Mouse (Mus musculus): ENCODE data around the gene Sectm1b. TPM values are rescaled to one million over a fixed set of nuclear protein-coding genes. Genes with fewer than 3 reads are reported as not detected.
A peak's percentile ranks its signal among the peaks of the same experiment; 100 is the strongest.
"Not testable (repeated sequence)": the region's sequence is repeated elsewhere in the genome, so short reads cannot be mapped to it uniquely, and the experiment has no call there.

Gene Sectm1b
- polyA plus RNA-seq, 1 experiment from 2014 or later: not detected

DNA sequence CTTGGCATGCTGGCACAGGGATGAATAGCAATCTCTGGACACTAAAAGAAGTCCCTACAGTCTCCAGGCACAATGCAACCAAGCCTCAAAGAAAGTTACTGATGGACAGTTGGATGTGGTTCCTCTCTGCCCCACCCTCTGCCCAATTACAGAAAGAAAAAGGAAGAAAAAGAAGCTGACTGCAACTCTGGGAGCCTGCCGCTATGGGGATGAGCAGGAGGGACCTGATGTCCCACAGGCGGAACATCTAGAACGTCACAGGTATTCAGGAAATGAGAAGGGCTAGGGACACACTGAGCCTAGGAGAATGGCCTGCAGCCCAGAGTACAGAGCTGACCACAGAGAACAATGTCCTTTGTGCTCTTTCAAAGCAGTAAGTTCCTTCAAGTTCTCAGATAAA lies 18.9 kb upstream of the Sectm1b start:
- ATAC-seq (no peak), DNase-seq (ENCODE audit: low spot score) (no peak)
- 88% methylated on average over 3 of the region's 3 CpGs for WGBS
- H3K9ac ChIP-seq (ENCODE audit: low read length): no peak overlapping the region
- no peaks in the 10 kb centered on the region for H3K4me1 ChIP-seq (ENCODE audit: control insufficient read depth, insufficient read depth, low read length)
- H3K36me3 ChIP-seq (ENCODE audit: control insufficient read depth, insufficient read depth, low read length): no peaks in the 10 kb centered on the region
- H3K4me3 ChIP-seq (ENCODE audit: low read depth, low read length): no peak overlapping the region
- no peak overlapping the region for H3K4me2 ChIP-seq (ENCODE audit: low read length)
- H3K9me3 ChIP-seq (replicated peaks; ENCODE audit: control insufficient read depth, low read length): no peaks in the 10 kb centered on the region
- no peak overlapping the region for H3K27ac ChIP-seq (ENCODE audit: low read depth, low read length)
- no peaks in the 10 kb centered on the region for H3K27me3 ChIP-seq (replicated peaks; ENCODE audit: control insufficient read depth, insufficient read depth, low read length)

DNA sequence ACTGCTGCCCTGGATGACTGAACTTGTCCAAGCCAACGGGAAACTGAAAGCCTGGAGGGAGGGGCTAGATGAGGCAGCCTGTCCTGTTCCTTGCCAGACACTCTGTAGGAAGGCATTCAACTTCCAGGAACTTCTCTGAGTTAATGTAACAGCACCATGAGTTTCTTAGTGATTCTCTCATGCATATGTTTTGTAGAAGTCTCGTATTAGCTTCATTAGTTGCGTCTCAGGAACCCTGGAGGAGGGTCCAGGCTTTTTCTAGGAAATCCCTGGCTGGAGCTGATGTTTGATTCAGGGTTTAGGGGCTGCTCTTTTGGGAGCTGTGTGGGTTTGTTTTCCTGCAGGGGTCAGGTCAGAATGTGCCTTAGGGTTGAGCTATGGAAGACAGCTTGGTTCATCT lies 17.8 kb upstream of the Sectm1b start, which contains the start of gene Sectm1a:
Gene Sectm1a, minus strand, starts transcription at position 101 of the 400 bp plus-strand sequence.
- DNase-seq (ENCODE audit: low spot score): no peak
- H3K4me3 ChIP-seq (ENCODE audit: low read depth, low read length): no peak within 1 kb of the TSS
- H3K27me3 ChIP-seq (replicated peaks; ENCODE audit: control insufficient read depth, insufficient read depth, low read length): no peaks in the 10 kb centered on the region
- H3K9me3 ChIP-seq (replicated peaks; ENCODE audit: control insufficient read depth, low read length): no peaks in the 10 kb centered on the region
- H3K36me3 ChIP-seq (ENCODE audit: control insufficient read depth, insufficient read depth, low read length): no peaks in the 10 kb centered on the region
- ATAC-seq: no peak
- WGBS: 66% methylated on average over 3 of the region's 3 CpGs
- no peak within 1 kb of the TSS for H3K4me2 ChIP-seq (ENCODE audit: low read length)
- no peak within 1 kb of the TSS for H3K9ac ChIP-seq (ENCODE audit: low read length)
- H3K27ac ChIP-seq (ENCODE audit: low read depth, low read length): no peak within 1 kb of the TSS
- no peaks in the 10 kb centered on the region for H3K4me1 ChIP-seq (ENCODE audit: control insufficient read depth, insufficient read depth, low read length)

DNA sequence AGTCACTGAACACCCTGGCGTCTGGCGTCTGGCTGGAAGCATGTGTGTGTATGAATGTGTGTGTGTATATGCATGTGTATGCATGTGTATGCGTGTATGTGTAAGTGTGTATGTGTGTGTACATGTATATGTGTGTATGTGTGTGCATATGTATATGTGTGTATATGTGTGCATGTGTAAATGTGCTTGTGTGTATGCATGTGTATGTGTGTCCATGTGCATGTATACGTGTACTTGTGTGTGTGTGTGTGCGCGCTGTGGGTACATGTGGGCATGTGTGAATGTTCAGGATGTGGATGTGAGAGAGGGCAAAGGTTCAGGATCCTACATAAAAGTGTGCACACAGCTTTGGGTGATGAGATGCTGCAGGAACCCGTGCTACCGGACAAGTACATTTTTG lies 17.0 kb upstream of the Sectm1b start:
- H3K36me3 ChIP-seq (ENCODE audit: control insufficient read depth, insufficient read depth, low read length): no peaks in the 10 kb centered on the region
- no peaks in the 10 kb centered on the region for H3K4me1 ChIP-seq (ENCODE audit: control insufficient read depth, insufficient read depth, low read length)
- no peak overlapping the region for H3K27ac ChIP-seq (ENCODE audit: low read depth, low read length)
- no peak overlapping the region for H3K4me2 ChIP-seq (ENCODE audit: low read length)
- 94% methylated on average over 8 of the region's 8 CpGs for WGBS
- no peak overlapping the region for H3K4me3 ChIP-seq (ENCODE audit: low read depth, low read length)
- ATAC-seq (no peak), DNase-seq (ENCODE audit: low spot score) (no peak)
- no peaks in the 10 kb centered on the region for H3K27me3 ChIP-seq (replicated peaks; ENCODE audit: control insufficient read depth, insufficient read depth, low read length)
- H3K9ac ChIP-seq (ENCODE audit: low read length): no peak overlapping the region
- H3K9me3 ChIP-seq (replicated peaks; ENCODE audit: control insufficient read depth, low read length): no peaks in the 10 kb centered on the region

DNA sequence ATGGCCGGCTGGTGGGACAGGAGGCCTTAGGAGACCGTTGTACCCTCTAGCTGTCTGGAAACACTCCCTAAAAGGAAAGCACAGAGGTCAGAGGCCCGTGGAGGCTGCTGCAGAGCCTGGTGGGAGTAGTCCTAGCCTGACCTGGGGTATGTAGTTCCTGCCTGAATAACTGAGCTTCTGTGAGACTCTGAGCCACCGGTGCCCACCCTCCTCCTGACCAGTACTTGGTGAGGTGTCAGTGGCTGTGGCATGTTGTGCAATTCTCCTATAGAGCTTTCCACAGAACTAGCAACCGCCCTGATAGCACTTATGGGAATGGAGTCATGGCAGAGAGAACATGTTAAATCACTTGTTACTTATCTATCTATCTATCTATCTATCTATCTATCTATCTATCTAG lies 12.3 kb upstream of the Sectm1b start:
- no peak for ATAC-seq
- H3K9me3 ChIP-seq (replicated peaks; ENCODE audit: control insufficient read depth, low read length): no peaks in the 10 kb centered on the region
- 76% methylated on average over 5 of the region's 5 CpGs for WGBS

DNA sequence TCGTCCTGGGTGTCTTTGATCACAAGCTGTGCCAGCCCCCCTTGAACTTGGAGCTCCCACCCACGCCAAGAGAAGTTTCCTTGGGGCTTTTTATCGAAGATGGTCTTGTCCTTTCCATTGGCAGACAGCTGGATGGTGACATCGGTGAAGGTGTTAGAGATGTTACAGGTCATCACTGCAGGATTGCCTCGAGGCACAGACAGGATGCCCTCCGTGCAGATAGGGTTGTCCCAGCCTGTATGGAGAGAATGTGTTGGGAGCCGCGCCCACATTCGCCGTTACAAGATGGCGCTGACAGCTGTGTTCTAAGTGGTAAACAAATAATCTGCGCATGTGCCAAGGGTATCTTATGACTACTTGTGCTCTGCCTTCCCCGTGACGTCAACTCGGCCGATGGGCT lies 6.3 kb upstream of the Sectm1b start:
- H3K36me3 ChIP-seq (ENCODE audit: control insufficient read depth, insufficient read depth, low read length); H3K27ac ChIP-seq (ENCODE audit: low read depth, low read length); H3K27me3 ChIP-seq (replicated peaks; ENCODE audit: control insufficient read depth, insufficient read depth, low read length); DNase-seq (ENCODE audit: low spot score); H3K4me3 ChIP-seq (ENCODE audit: low read depth, low read length); H3K4me1 ChIP-seq (ENCODE audit: control insufficient read depth, insufficient read depth, low read length); H3K9ac ChIP-seq (ENCODE audit: low read length); ATAC-seq; H3K4me2 ChIP-seq (ENCODE audit: low read length); H3K9me3 ChIP-seq (replicated peaks; ENCODE audit: control insufficient read depth, low read length): not testable (repeated sequence)
- 89% methylated on average over 11 of the region's 16 CpGs for WGBS

More for the DNA sequence above, 12.3 kb upstream of the Sectm1b start:
- H3K4me3 ChIP-seq (ENCODE audit: low read depth, low read length): no peak overlapping the region
- DNase-seq (ENCODE audit: low spot score): no peak
- H3K4me2 ChIP-seq (ENCODE audit: low read length): no peak overlapping the region
- no peaks in the 10 kb centered on the region for H3K27me3 ChIP-seq (replicated peaks; ENCODE audit: control insufficient read depth, insufficient read depth, low read length)
- no peak overlapping the region for H3K9ac ChIP-seq (ENCODE audit: low read length)
- no peak overlapping the region for H3K27ac ChIP-seq (ENCODE audit: low read depth, low read length)
- H3K36me3 ChIP-seq (ENCODE audit: control insufficient read depth, insufficient read depth, low read length): no peaks in the 10 kb centered on the region
- H3K4me1 ChIP-seq (ENCODE audit: control insufficient read depth, insufficient read depth, low read length): no peaks in the 10 kb centered on the region

DNA sequence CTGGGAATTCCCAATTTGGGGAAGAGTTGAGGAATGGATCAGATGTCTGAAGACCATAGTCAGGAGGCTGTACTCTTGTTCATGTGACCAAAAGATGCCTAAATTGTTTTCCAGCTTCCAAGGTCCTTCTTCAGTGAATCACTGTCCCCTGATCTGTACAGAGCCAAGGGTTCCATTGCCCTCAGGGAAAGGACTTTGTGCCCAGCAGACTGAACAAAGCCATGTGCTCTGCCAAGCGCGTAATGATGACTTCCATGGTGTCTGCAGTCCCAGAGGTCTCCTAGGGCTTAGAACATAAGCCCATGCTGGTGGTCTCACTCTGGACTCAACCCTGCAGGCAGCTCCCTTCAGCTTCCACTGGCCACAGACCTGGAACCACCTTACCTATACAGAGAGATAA lies 4.5 kb upstream of the Sectm1b start:
- Histone ChIP-seq H3K36me3 (ENCODE audit: control insufficient read depth, insufficient read depth, low read length) (no peaks in the 10 kb centered on the region), H3K4me2 (ENCODE audit: low read length) (no peak overlapping the region), H3K4me1 (ENCODE audit: control insufficient read depth, insufficient read depth, low read length) (no peaks in the 10 kb centered on the region), H3K9ac (ENCODE audit: low read length) (no peak overlapping the region), H3K9me3 (replicated peaks; ENCODE audit: control insufficient read depth, low read length) (no peaks in the 10 kb centered on the region), H3K27me3 (replicated peaks; ENCODE audit: control insufficient read depth, insufficient read depth, low read length) (no peaks in the 10 kb centered on the region), H3K27ac (ENCODE audit: low read depth, low read length) (no peak overlapping the region), H3K4me3 (ENCODE audit: low read depth, low read length) (no peak overlapping the region)
- 95% methylated on average over 2 of the region's 2 CpGs for WGBS
- no peak for ATAC-seq
- DNase-seq (ENCODE audit: low spot score): no peak

DNA sequence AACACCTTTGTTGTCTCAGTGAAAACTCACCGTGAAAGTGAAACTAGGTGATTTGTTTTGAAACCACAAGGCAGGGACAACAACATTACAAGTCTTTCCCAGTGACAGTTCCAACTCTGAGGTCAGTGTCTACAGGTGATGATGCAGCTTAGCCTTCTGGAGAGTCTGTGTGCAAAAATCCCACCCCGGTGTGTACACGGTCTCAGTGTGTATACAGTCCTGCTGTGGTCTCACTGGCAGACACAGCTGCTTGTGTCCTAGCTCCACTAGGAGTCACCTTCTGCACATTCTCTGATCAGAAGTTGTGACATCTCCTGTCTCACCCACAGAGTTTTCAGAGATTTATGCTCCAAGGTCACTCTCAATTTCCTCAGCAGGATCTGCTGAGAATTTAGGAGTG lies 828 bp upstream of the Sectm1b start:
- WGBS: 84% methylated on average over 3 of the region's 3 CpGs
- no peak overlapping the region for H3K27ac ChIP-seq (ENCODE audit: low read depth, low read length)
- ATAC-seq (no peak), DNase-seq (ENCODE audit: low spot score) (no peak)
- no peak overlapping the region for H3K4me3 ChIP-seq (ENCODE audit: low read depth, low read length)
- H3K27me3 ChIP-seq (replicated peaks; ENCODE audit: control insufficient read depth, insufficient read depth, low read length): no peaks in the 10 kb centered on the region
- H3K4me2 ChIP-seq (ENCODE audit: low read length): no peak overlapping the region
- no peaks in the 10 kb centered on the region for H3K36me3 ChIP-seq (ENCODE audit: control insufficient read depth, insufficient read depth, low read length)
- no peaks in the 10 kb centered on the region for H3K9me3 ChIP-seq (replicated peaks; ENCODE audit: control insufficient read depth, low read length)
- H3K4me1 ChIP-seq (ENCODE audit: control insufficient read depth, insufficient read depth, low read length): no peaks in the 10 kb centered on the region
- H3K9ac ChIP-seq (ENCODE audit: low read length): no peak overlapping the region

DNA sequence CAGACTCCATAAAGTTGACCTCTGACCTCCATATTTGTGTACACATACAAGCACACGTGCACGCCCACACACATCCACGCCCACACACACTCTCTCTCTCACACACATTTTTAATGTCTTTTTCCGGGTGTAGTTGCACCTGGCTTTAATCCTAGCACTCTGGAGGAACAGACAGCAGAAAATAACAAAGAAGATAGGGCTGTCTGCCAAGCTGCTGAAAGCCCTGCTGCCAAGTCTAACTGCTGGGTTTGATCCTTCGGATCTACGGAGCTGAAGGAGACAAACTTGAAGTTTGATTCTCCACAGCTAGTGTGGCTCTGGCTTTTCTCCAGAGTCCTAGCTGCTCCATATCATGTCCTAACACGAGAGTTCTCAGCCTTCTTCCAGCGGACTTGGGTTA lies 1.8 kb downstream of the Sectm1b start:
- DNase-seq (ENCODE audit: low spot score): peak; percentile 14
- no peak overlapping the region for H3K4me2 ChIP-seq (ENCODE audit: low read length)
- 64% methylated on average over 8 of the region's 8 CpGs for WGBS

DNA sequence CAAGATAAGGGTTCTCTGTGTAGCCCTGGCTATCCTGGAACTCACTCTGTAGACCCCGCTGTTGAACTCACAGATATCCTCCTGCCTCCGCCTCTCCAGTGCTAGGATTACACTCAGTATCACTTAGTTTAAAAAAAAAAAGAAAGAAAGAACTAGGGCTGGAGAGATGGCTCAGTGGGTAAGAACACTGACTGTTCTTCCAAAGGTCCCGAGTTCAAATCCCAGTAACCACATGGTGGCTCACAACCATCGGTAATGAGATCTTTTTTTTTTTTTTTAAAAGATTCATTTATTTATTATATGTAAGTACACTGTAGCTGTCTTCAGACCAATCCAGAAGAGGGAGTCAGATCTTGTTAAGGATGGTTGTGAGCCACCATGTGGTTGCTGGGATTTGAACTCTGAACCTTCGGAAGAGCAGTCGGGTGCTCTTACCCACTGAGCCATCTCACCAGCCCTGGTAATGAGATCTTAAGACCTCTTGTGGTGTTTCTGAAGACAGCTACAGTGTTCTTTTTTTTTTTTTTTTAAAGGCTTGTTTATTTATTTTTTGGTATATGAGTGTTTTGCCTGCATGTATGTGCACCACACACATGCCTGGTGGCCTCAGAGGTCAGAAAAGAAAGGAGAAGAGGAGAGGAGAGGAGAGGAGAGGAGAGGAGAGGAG lies 2.8 kb downstream of the Sectm1b start:
- H3K27me3 ChIP-seq (replicated peaks; ENCODE audit: control insufficient read depth, insufficient read depth, low read length); H3K27ac ChIP-seq (ENCODE audit: low read depth, low read length); H3K4me3 ChIP-seq (ENCODE audit: low read depth, low read length); H3K4me2 ChIP-seq (ENCODE audit: low read length); DNase-seq (ENCODE audit: low spot score); H3K9me3 ChIP-seq (replicated peaks; ENCODE audit: control insufficient read depth, low read length); H3K36me3 ChIP-seq (ENCODE audit: control insufficient read depth, insufficient read depth, low read length); H3K4me1 ChIP-seq (ENCODE audit: control insufficient read depth, insufficient read depth, low read length); H3K9ac ChIP-seq (ENCODE audit: low read length); ATAC-seq: not testable (repeated sequence)
- WGBS: 92% methylated on average over 6 of the region's 6 CpGs

More for the DNA sequence above, 1.8 kb downstream of the Sectm1b start:
- H3K36me3 ChIP-seq (ENCODE audit: control insufficient read depth, insufficient read depth, low read length): no peaks in the 10 kb centered on the region
- no peaks in the 10 kb centered on the region for H3K9me3 ChIP-seq (replicated peaks; ENCODE audit: control insufficient read depth, low read length)
- no peak overlapping the region for H3K4me3 ChIP-seq (ENCODE audit: low read depth, low read length)
- ATAC-seq: no peak
- H3K9ac ChIP-seq (ENCODE audit: low read length): no peak overlapping the region
- no peaks in the 10 kb centered on the region for H3K4me1 ChIP-seq (ENCODE audit: control insufficient read depth, insufficient read depth, low read length)
- no peak overlapping the region for H3K27ac ChIP-seq (ENCODE audit: low read depth, low read length)
- H3K27me3 ChIP-seq (replicated peaks; ENCODE audit: control insufficient read depth, insufficient read depth, low read length): no peaks in the 10 kb centered on the region
